Mouse (Mus musculus): ENCODE measurements around the gene Ptges.

Ptges gene

DNA sequence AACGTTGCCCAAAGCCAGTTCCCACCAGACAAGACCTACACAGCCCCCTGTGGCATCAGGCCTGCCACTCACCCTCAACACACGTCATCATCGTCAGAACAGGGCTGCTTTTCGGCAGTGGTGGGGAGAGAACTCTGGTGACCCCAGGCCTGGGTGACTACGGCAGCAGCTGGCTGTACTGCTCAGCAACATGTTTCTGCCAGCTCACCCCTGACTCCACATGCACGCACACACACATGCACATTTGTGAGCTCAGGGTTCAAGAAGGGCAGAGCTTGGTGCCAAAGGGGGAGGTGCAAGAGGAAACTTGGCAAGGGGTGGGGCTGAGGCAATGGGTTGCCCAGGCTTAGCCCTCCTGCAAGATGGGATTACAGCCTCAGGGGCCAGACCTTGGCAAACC lies 32.4 kb downstream of the Ptges start:
- DNase-seq = no peak

DNA sequence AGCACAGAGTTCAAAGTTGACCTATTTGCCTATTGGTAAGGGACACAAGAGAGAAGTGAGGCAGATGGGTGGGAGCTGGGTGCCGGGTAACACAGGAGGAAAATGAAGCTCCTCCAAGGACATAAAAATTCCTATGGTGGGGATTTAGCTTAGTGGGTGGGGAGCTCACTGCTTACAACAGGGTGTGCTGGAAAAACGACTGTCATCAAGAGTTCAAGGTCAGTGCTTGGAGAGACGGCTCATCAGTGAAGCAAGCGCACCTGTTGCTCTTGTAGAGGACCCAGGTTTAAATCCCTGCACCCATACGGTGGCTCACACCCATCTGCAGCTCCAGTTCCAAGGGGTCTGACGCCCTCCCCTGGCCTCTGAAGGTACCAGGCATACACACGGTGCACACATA lies 35.7 kb downstream of the Ptges start:
- no peak for DNase-seq

DNA sequence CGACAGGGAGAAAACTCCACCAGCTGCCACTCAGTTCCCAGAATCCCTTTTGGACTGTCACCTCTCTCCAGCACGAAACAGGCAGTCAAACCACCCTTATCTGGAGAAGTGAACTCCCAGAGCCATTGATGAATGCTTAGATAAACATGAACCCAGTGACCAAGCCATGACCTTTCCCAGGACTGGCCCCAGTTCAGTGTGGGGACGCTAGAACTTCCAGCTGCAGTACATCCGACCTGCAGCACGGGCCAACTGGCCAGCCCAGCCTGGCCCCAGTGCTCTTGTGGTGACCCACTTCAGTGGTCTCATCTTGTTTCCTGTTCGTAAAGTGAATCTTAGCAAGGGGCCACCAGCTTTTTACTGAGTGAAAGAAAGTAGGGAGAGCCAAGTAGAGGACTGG lies 36.3 kb downstream of the Ptges start:
- DNase-seq = no peak

DNA sequence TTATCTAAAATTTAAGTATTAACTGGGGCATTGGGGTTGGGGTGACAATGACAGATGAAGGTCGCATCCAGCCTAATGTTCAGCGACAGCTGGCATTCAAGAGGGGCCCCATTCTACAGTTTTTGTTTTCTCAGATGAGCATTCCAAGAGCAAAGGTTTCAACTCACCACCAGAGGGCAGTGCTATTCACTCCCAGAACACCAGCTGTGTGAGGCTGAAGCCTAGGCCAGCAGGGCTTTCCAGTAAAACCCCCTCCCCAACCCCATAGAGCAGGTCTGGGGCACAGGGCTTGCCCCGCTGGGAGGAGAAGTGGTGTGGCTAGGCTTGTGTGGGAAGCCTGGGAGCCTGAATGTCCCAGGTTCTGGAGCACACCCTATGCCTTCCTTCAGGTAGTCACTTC lies 38.7 kb downstream of the Ptges start:
- DNase-seq = peak; percentile 47 to 61

DNA sequence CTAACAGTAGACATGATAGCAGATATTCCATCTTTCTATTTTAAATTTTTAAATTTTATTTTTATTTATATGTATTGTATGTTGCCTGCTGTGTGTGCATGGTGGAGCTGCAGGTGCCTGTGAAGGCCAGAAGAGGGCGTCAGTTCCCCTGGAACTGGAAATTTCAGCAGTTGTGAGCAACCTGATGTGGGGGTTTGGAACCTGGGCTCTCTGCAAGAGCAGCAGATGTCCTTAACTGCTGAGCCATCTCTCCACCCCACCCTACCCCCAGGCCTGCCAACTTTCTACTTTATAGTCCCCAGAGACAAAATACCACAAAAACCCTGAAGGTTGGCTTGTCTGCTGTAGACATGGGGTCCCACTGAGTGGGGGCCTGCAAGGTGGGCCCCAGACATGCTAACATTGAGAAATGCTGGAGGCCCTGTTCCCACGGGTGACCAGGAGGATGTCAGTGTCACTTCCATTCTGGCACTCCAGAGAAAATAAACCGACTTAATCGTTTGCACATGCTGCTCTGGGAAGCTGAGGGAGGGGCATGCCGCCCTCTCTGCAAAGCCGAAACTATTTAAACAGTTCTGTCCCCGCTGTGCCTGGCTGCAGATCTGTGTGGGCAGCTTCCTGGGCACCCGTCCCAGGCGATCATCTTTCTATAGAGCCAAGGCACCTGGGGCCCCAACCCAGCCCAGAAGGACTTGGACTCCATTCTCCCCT lies 44.1 kb downstream of the Ptges start:
- DNase-seq = peak; percentile 67 to 70

DNA sequence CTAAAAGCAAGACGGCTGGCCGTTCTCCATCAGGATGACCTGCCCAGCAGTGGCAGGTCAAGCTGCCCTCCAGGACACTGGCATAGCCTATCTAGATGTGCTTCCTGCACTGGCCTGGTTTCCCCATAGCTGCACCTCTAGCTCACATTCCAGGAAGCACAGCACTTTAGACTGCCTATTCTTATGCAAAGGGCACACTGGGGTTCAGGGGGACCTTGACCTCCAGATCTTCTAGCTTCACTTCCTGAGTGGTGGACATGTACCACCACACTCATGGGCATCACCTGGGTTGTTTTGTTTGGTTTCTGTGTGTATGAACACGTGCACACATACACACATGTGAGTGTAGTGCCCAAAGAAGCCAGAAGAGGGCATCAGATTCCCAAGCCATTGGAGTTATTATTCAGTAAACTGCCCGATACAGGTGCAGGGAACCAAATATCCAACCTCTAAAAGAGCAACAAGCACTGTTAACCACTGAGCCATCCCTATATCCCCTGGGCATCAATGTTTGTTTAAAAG lies 44.8 kb downstream of the Ptges start:
- DNase-seq = no peak

DNA sequence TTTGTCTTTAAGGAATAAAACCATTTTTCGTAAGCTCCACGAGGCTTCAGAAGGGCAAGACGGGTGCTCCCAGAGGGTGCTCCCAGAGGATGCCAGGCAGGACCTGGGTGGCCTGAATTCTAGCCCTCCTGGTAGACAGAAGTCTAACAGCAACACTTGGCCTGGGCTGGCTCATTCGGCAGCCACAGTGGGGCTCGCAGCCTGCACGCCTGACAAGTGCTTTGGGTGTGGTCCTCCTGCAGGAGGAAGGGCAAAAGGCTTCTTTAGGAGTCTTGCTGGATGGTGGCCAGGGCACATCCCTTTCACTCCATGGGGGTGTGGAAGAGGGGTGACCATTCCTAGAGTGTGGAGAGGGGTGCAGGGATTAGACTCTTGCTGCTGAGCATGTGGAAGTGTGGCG lies 48.4 kb downstream of the Ptges start:
- DNase-seq = no peak

DNA sequence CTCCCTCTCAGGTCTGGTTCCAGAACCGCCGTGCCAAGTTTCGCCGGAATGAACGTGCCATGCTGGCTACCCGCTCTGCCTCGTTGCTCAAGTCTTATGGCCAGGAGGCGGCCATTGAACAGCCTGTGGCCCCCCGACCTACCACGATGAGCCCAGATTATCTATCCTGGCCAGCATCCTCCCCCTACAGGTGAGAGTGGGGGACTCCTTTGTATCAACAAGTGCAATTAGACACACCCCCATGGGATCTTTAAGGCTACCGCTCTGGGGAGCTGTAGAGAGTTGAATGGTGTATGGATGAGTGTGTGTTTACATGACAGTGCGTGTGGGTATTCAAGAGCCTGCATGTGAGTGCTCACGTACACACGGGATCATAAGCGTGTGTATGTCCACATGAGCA lies 50.2 kb downstream of the Ptges start:
- no peak for DNase-seq

DNA sequence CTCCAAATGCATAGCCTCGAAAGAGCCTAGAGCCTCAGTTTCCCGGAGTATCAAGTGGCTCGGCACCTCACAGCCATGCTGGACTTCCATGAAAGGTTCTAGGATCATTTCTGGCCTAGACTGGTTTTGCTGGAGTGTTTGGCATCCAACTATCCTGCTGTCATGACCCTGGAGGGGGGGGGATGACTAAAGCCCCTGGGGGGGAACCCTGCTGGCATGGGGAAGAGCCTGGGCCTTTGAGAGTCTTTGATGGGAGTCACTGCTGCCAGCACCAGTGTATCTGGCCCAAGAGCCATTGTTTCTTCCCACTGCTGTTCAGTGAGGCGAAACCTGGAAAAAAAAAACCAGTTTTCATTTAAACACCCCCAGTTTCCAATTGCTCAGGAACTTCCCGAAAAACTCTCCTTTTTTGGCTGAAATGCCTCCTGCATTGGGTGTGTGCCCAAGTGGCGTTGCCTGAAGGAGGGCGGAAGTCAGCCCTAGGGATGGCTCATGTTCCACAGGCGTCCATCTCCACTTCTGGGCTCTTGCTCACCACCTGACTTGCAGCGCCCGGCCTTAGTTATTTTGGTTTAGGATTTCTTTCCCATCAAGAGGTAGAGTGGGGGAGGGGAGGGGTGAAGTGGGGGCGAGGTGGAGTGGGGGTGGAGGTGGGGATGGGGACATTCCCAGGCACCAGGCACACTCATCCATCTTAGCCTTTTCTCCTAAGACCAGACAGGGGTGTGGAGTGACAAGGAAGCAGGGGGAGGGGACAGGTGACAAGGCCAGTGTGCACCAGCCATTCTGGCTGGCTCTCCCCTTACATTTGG lies 53.8 kb downstream of the Ptges start:
- DNase-seq = no peak

DNA sequence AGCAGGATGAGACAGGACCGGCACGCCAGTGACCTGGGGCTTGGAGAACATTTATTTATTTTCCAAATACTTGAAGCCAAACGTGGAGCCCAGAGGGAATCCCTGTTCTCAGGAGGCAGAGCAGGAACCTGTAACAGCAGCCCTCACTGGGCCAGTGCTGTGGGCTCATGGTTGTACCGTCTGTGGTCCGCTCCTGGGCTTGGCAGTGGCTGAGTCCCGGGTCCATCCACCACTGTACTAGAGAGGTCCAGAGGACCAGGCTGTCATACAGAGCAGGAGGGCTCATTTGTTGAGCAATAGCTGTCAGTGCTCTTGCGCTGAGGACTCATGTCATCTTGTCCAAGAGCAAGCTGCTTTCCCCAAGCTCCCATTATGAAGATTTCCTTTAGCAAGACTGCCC lies 54.6 kb downstream of the Ptges start:
- no peak for DNase-seq

DNA sequence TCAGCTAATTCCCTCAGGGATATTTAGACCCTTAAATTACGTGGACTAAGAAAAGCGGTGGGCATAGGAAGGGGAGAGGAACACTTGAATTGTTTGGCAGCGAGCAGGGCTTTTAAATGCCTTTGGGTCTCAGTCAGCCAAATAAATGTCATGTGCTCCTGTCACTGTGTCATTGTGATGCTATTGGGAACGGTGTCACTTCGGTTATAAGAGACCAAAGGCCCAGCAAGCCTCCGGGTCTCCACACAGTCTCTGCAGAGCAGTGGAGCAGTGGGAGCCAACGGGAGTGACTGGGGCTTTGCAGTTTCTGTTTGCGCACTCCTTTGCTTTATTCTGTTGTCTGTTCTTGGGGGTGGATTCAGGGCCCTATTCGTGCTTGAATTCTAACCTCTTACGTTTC lies 55.2 kb downstream of the Ptges start:
- DNase-seq = no peak

DNA sequence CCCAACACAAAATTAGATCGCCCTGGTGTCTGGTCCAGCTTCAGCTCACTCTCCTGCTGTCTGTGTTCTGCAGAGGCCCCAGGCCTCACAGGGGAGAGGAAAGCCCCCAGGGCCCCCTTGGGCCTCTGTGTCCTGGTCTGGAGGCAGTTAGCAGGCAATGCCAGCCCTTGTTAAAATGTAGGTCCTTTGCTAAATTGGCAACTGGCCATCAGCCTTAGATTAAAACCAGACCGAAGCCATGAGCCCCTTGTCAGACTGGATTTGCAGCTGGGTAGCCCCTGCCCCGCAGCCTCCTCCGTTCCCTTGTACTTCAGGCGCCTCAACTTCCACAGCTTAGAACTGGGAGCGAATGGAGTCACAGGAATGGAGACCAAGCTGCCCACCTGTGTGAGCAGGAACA lies 57.0 kb downstream of the Ptges start:
- DNase-seq = no peak

DNA sequence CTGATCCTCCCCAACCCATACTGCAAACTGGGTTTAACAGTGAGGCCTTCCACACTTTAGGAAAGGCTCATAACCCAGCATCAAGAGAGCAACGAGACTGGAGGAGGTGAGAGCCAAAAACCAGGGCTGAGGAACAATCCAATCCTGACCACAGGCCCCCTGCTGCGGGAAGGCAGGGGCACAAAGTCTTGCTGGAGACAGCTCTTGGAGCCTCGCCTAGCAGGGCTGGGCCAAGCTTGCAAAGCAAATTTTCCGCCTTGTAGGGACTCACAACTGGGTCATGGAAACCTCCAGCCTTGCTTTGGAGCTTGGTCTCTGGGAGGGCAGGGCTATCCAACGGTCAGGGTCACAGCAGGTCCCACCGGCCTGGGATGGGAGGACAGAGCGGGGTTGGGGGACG lies 58.8 kb downstream of the Ptges start:
- peak; percentile 24 to 33 for DNase-seq

DNA sequence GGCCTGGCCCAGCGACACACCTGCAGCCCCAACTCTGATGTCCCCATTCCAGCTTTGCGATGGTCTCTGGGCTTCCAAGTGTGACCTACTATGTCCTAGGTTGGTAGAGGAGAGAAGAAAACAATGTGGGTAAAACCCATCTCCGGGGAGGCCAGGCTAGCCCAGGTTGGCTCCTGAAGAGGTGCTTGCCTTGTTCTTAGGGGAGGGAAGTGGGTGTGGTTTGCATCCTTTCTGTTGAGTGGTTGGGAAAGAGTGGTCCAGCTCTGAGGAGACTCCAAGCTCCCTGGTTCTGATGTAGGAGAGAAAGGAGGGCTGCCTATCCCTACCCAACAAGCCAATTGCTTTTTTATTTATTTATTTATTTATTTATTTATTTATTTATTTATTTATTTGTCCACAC lies 64.2 kb downstream of the Ptges start:
- DNase-seq = no peak

DNA sequence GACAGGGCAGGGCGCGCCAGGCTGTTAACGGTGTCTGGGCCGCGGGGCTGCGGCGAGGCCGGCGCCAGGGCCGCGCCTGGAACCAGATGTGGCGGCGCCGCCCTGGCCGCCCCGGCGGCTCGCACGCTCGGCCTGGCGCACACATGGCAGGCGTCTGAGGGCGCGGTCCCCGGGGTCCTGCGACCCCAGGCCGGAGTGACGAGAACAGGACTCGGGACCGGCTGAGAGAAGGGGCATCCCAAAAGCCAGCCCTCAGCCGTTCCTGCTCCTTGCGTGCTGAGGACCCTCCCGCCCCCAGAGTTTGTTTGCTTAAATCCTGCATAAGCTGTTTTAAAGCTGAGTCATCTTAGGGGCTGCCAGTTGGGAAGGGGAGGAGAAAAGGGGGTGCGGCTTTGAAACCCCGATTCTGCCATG lies 64.7 kb downstream of the Ptges start:
- no peak for DNase-seq

DNA sequence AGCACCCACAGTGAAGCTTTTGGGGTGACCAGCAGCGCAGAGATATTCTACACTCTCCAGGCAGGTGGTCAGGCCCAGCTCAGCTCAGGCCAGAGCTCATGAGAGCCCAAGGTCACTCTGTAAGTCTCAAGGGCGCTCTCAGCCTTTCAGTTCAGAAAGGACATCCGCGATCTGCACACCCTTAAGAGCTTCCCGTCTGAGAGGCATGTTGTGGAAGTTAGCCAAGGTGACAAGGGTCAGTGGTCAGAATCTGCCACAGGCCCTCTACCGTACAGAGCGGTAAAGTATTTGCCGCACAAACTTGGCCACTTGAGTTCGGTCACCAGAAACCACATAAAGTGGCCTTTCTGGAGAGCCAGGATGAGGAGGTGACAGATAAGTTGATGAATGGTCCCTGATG lies 66.1 kb downstream of the Ptges start:
- no peak for DNase-seq

DNA sequence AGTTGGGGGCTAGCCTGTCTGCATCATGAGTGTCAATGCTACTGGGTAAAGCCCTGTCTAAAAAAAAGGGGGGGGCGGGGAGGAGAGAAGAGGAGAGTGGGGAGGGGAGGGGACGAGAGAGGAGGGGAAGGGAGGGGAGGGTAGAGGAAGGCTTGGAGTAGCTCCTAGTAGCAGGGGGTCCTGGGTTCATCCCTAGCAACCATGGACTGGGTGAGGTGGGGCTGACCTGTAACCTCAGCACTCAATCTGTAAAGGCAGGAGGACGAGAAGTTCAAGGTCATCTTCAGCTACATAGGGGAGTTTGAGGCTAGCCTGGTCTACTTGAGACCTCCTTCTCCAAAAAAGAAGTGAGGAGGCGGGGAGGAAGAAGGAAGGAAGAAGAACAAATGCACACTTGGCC lies 67.6 kb downstream of the Ptges start:
- DNase-seq = no peak

DNA sequence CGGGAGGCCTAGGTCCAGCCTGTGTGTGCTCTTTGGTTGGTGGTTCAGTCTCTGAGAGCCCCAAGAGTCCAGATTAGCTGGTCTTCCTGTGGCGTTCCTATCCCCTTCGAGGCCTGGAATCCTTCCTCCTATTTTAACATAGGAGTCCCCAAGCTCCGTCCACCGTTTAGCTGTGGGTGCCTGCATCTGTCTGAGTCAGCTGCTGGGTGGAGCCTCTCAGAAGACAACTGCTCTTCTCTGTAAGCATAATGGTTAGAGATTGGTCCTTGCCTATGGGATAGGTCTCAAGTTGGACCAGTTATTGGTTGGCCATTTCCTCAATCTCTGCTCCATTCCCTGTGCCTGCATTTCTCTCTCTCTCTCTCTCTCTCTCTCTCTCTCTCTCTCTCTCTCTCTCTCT lies 69.9 kb downstream of the Ptges start:
- no peak for DNase-seq

DNA sequence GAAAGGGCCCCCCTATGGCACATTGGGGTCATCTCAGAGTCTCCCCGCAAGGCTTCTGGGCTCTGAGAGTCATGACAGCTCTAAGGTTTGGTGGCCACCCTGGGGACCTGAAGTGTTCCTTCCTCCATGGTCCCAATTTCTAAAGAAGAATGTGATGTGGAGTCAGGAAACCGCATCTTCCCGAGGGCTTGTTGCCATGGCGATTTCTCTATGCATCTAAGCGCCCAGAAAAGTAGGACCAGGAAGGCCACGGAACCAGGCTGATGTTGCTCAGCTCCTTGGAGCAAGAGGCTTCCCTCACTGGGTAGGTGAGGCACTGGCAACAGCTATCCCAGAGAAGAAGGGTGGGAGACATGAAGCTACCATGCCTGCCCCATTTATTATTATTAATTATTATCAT lies 72.6 kb downstream of the Ptges start:
- no peak for DNase-seq

DNA sequence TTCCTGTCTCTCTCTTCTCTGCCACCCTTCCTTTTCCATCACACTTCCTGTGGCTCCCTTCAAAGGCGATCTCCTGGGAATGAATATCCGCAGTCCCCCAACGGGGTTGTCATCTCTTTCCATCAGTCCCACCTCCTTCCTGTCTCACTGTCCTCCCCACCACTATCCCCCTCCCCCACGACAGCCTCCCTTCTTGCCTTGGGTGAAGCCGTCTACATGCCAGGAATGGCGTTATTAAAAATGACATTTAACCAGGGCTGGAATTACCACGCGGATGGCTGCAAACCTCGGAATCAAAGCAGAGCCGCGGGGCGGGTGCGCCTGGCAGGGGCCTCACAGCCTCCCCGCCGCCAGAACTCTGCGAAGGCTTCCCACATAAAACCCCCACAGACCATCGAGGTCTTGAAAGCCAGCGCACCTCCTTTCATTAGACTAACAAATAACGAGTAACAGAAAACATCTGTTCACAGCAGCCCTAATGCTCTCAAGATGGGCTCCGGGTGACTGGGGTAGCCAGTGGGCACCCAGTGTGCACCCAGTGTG lies 76.8 kb downstream of the Ptges start:
- DNase-seq = no peak

DNA sequence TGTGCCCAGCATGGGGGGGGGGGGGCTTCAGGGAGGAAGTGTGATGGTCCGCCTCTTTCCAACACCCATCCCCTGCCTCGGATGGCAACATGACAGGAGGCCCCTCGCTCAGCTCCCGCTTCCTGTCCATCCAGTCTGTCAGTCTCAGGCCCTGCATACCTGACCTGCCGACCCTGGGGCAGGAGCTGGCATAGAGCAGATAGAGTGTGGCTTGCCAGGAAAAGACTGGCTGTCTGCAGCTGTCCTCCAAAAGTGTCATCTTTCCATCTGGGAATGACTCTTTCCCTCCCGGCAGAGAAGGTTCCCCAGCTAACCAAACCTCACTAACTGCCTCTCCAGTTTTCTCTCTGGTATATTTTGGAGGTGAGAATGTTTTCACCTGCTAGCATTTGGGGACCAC lies 79.1 kb downstream of the Ptges start:
- no peak for DNase-seq

DNA sequence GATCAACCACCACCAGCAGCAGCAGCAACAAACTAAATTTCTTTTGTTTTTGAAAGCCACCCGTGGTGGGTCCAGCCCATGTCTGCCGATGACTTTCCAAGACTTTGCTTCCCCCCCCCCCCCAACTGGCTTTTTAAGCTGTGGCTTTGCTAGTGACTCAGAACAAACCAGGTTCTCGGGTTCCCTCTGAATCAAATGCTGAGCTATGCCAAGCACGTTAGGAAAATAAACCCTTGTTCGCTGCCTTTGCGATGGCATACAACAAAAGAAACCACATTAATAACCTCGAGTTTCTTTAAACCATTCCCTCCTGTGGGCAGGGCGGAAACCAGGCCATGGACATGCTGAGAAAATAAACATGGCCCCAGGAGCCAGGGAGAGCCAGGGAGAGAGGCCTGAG lies 81.5 kb downstream of the Ptges start:
- no peak for DNase-seq

DNA sequence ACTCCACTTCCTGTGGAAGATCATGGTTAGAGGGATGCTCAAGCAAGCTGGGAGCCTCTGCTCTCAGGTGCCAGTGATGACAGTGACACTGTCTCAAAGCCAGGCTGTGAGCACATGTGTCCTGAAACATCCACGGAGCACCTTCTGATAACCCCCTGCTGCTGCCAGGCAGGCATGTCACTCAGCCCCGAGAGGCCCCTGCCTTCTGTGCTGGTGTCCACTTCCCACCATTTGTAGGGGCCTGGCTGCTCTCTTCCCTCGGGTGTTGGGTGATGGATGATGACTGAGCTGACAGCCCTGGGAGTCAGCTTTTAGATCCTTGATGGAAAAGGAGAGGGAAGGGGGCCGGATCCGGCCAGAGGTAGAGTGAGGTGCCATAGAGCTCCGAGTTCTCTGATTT lies 82.9 kb downstream of the Ptges start:
- DNase-seq = no peak

DNA sequence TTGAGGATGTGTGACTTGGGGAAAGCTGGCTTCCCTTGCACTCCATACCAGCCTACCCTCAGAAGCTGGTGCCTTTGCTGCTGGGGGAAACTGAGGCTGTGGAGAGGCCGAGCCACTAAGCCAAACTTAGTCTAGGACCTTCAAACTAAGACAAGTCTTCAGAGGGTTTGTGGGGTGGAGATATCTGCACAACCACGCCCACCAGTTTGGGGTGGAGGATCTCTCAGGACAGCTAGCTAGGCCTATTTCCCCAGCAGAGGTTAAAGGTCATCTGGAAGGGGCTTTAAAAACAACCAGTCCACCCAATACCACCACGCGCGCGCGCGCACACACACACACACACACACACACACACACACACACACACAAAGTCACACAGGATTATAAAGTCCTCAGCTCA lies 83.4 kb downstream of the Ptges start:
- no peak for DNase-seq
